In the genomic region with DNA sequence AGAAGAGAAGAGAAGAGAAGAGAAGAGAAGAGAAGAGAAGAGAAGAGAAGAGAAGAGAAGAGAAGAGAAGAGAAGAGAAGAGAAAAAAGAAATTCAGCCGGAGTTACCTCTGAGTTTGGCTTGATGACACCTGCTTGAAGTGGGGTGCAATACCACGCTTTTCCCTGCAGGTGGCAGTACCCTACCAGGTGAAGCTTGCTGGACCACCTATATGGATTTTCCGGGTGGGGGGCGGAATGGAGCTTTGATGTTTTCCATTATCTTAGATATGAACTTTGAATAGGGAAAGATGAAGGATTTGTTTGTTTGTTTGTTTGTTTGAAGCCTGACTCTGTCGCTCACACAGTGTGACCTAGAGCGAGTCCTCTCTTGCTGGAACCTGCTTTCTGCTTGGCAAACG, we compare ENCODE assay signal across 8 mouse cellular contexts. TPM values are rescaled to one million over a fixed set of nuclear protein-coding genes. Genes with fewer than 3 reads are reported as not detected.
DNase-seq lines count a peak whose midpoint lies in the region; ATAC-seq and TF ChIP-seq lines count a peak whose summit lies in the region.

No protein-coding gene starts in this region.

- no peaks in the 10 kb centered on the region for H3K4me1 ChIP-seq in forebrain, embryonic 14.5 days (ENCODE audit: control insufficient read depth, insufficient read depth, low read length)
- no peaks in the 10 kb centered on the region for H3K4me1 ChIP-seq in forebrain, embryonic 15.5 days
- H3K4me1 ChIP-seq in midbrain, embryonic 16.5 days (ENCODE audit: control insufficient read depth, insufficient read depth, low read length): no peaks in the 10 kb centered on the region
- no peaks in the 10 kb centered on the region for H3K4me1 ChIP-seq in midbrain, embryonic 15.5 days
- no peaks in the 10 kb centered on the region for H3K4me1 ChIP-seq in liver, adult 2 months (ENCODE audit: control insufficient read depth, insufficient read depth, low read length)

- no peak for ATAC-seq in forebrain, embryonic 14.5 days
- no peak for ATAC-seq in forebrain, embryonic 15.5 days (replicated peaks)
- 0 out of 2 replicates have a peak, but pooled peaks have one; percentile 21 for ATAC-seq in midbrain, embryonic 16.5 days
- ATAC-seq in midbrain, embryonic 15.5 days (replicated peaks): no peak

- no peak overlapping the region for H3K4me3 ChIP-seq in forebrain, embryonic 14.5 days (ENCODE audit: low read depth, low read length)
- no peak overlapping the region for H3K4me3 ChIP-seq in forebrain, embryonic 15.5 days
- no peak overlapping the region for H3K4me3 ChIP-seq in midbrain, embryonic 16.5 days (ENCODE audit: low read depth, low read length)
- no peak overlapping the region for H3K4me3 ChIP-seq in midbrain, embryonic 15.5 days
- no peak overlapping the region for H3K4me3 ChIP-seq in liver, adult 2 months (ENCODE audit: insufficient read depth, low read depth, low read length)

- H3K4me2 ChIP-seq in forebrain, embryonic 14.5 days (ENCODE audit: low read length): no peak overlapping the region
- H3K4me2 ChIP-seq in forebrain, embryonic 15.5 days (replicated peaks): no peak overlapping the region
- H3K4me2 ChIP-seq in midbrain, embryonic 16.5 days (ENCODE audit: low read length): no peak overlapping the region
- no peak overlapping the region for H3K4me2 ChIP-seq in midbrain, embryonic 15.5 days

- WGBS in forebrain, embryonic 14.5 days: 58% methylated on average over 7 of the region's 7 CpGs
- 60% methylated on average over 7 of the region's 7 CpGs for WGBS in forebrain, embryonic 15.5 days
- WGBS in midbrain, embryonic 16.5 days: 57% methylated on average over 7 of the region's 7 CpGs
- WGBS in midbrain, embryonic 15.5 days: 55% methylated on average over 7 of the region's 7 CpGs
- WGBS in liver, adult 2 months: 52% methylated on average over 7 of the region's 7 CpGs

- H3K9ac ChIP-seq in forebrain, embryonic 14.5 days (ENCODE audit: low read length): no peak overlapping the region
- H3K9ac ChIP-seq in forebrain, embryonic 15.5 days (replicated peaks): no peak overlapping the region
- no peak overlapping the region for H3K9ac ChIP-seq in midbrain, embryonic 16.5 days (ENCODE audit: low read depth, low read length)
- no peak overlapping the region for H3K9ac ChIP-seq in midbrain, embryonic 15.5 days
- H3K9ac ChIP-seq in liver, adult 2 months (ENCODE audit: low read depth, low read length): no peak overlapping the region

- no peak overlapping the region for H3K27ac ChIP-seq in forebrain, embryonic 14.5 days (ENCODE audit: low read depth, low read length)
- no peak overlapping the region for H3K27ac ChIP-seq in forebrain, embryonic 15.5 days (replicated peaks)
- no peak overlapping the region for H3K27ac ChIP-seq in midbrain, embryonic 16.5 days (ENCODE audit: low read length)
- no peak overlapping the region for H3K27ac ChIP-seq in midbrain, embryonic 15.5 days
- no peak overlapping the region for H3K27ac ChIP-seq in liver, adult 2 months (replicated peaks; ENCODE audit: insufficient read depth, low read depth, low read length)

- no peaks in the 10 kb centered on the region for H3K79me2 ChIP-seq in liver, adult 2 months (ENCODE audit: control insufficient read depth, insufficient read depth, low read length)

- peak; percentile 52 for DNase-seq in forebrain, embryonic 14.5 days (ENCODE audit: low spot score)
- peak; percentile 74 for DNase-seq in cerebellum, adult 9-10 months
- peak; percentile 13 for DNase-seq in liver, adult 2 months (ENCODE audit: extremely low read depth, low read depth, low spot score)
- peak; percentile 22 to 33 for DNase-seq in thymus, postnatal 36 days
- no peak for DNase-seq in MN1 (ENCODE audit: low spot score)

- no peaks in the 10 kb centered on the region for H3K36me3 ChIP-seq in forebrain, embryonic 14.5 days (ENCODE audit: control insufficient read depth, insufficient read depth, low read length)
- no peaks in the 10 kb centered on the region for H3K36me3 ChIP-seq in forebrain, embryonic 15.5 days
- no peaks in the 10 kb centered on the region for H3K36me3 ChIP-seq in midbrain, embryonic 16.5 days (ENCODE audit: control insufficient read depth, insufficient read depth, low read length)
- no peaks in the 10 kb centered on the region for H3K36me3 ChIP-seq in midbrain, embryonic 15.5 days (replicated peaks)
- no peaks in the 10 kb centered on the region for H3K36me3 ChIP-seq in liver, adult 2 months (ENCODE audit: control insufficient read depth, insufficient read depth, low read length)

- no peaks in the 10 kb centered on the region for H3K27me3 ChIP-seq in forebrain, embryonic 14.5 days (replicated peaks; ENCODE audit: control insufficient read depth, insufficient read depth, low read length)
- H3K27me3 ChIP-seq in forebrain, embryonic 15.5 days: no peaks in the 10 kb centered on the region
- H3K27me3 ChIP-seq in midbrain, embryonic 16.5 days (ENCODE audit: control insufficient read depth, insufficient read depth, low read depth, low read length): no peaks in the 10 kb centered on the region
- no peaks in the 10 kb centered on the region for H3K27me3 ChIP-seq in midbrain, embryonic 15.5 days (replicated peaks)
- no peaks in the 10 kb centered on the region for H3K27me3 ChIP-seq in liver, adult 2 months (ENCODE audit: control insufficient read depth, insufficient read depth, low read length)

- no peaks in the 10 kb centered on the region for H3K9me3 ChIP-seq in forebrain, embryonic 14.5 days (replicated peaks; ENCODE audit: control insufficient read depth, low read length)
- H3K9me3 ChIP-seq in forebrain, embryonic 15.5 days: no peaks in the 10 kb centered on the region
- no peaks in the 10 kb centered on the region for H3K9me3 ChIP-seq in midbrain, embryonic 16.5 days (replicated peaks; ENCODE audit: control insufficient read depth, low read length, poor library complexity, severe bottlenecking)
- H3K9me3 ChIP-seq in midbrain, embryonic 15.5 days: no peaks in the 10 kb centered on the region

- no peak for TF ChIP-seq POLR2A in liver, adult 2 months (IDR thresholded peaks at IDR 0.05; ENCODE audit: extremely low read depth, insufficient read depth, low read length)

- TF ChIP-seq CTCF in liver, adult 2 months (IDR thresholded peaks at IDR 0.05; ENCODE audit: low read depth, low read length): peak; percentile 79

RNA-seq across cellular contexts. Expression of gene Cited4, which starts 14.6 kb away (rescaled TPM):
- 0.17 and 0.23 TPM in 2 replicates for polyA plus RNA-seq in forebrain, embryonic 14.5 days (2014; fragmentation: Nextera tagmentation; extraction: Ambion mirVana)
- polyA plus RNA-seq in forebrain, embryonic 15.5 days (2015; fragmentation: Nextera tagmentation; extraction: Ambion mirVana): 0.41 and 0.64 TPM in 2 replicates
- polyA plus RNA-seq in midbrain, embryonic 16.5 days (2015; fragmentation: Nextera tagmentation; extraction: Ambion mirVana): 0.67 and 1.4 TPM in 2 replicates
- polyA plus RNA-seq in midbrain, embryonic 15.5 days (2015; fragmentation: Nextera tagmentation; extraction: Ambion mirVana): 0.53 and 0.82 TPM in 2 replicates
- total RNA-seq in liver, adult 2 months (2014; rRNA removed): 0.09 and 0.27 TPM in 2 replicates
- polyA plus RNA-seq in liver, adult 2 months (2012; rRNA removed): 0.93 and 1.2 TPM in 2 replicates
